Mouse (Mus musculus): ENCODE measurements around the gene Prpf3. TPM values are rescaled to one million over a fixed set of nuclear protein-coding genes. Genes with fewer than 3 reads are reported as not detected.

Prpf3 gene
- total and polyA plus RNA-seq, 3 experiments = 126 to 277 (median 199) TPM

DNA sequence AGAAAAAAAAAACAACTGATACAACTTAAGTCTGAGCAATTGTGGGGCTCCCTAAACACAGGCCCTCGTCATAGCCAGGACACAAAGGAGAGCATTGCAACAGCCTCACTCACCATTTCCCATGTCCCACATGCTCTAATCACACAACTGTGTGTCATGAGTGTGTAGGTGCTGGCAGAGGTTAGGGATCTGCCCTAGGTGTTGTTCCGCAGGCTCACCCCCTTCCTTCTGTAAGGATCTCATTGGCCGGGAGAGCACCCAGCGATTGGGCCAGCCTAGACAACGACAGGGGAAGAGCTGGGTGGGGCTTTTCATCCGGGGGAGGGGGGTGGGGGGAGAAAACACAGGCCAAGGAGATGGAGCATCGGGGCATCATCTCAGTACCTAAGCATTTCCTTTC, 7.9 kb upstream of the Prpf3 start:
- Histone ChIP-seq H3K4me3 (ENCODE audit: control insufficient read depth in 1 of 2, insufficient read depth in 1 of 2, low read depth in 2 of 2, low read length in 2 of 2) (no peak overlapping the region), H3K9me3 (replicated peaks; ENCODE audit: insufficient read depth, low read length) (no peaks in the 10 kb centered on the region), H3K27ac (ENCODE audit: control insufficient read depth, low read depth, low read length) (no peak overlapping the region), H3K79me2 (ENCODE audit: control insufficient read depth, insufficient read depth, low read length, poor library complexity) (no peaks in the 10 kb centered on the region), H3K4me1 (ENCODE audit: control insufficient read depth in 1 of 2, insufficient read depth in 2 of 2, low read length in 2 of 2) (no peaks in the 10 kb centered on the region), H3K27me3 (ENCODE audit: control insufficient read depth in 1 of 2, insufficient read depth in 2 of 2, low read length in 2 of 2) (no peaks in the 10 kb centered on the region), H3K36me3 (ENCODE audit: control insufficient read depth in 1 of 2, insufficient read depth in 2 of 2, low read length in 2 of 2) (peaks cover 0 to 3% of the 10 kb centered on the region in 2 experiments; a peak in 2 of 4 replicates), H3K9ac (ENCODE audit: control insufficient read depth, low read depth, low read length, poor library complexity, severe bottlenecking) (no peak overlapping the region)
- TF ChIP-seq KAT2A (conservative IDR thresholded peaks at IDR 0.05; ENCODE audit: low read depth, low read length) (no peak), MAZ (IDR thresholded peaks at IDR 0.05; ENCODE audit: low read depth, low read length) (no peak), CHD2 (IDR thresholded peaks at IDR 0.05; ENCODE audit: low read length) (no peak), ELF1 (IDR thresholded peaks at IDR 0.05; ENCODE audit: low read depth, low read length) (no peak), NRF1 (IDR thresholded peaks at IDR 0.05; ENCODE audit: insufficient read depth, low read depth, low read length, poor library complexity, severe bottlenecking) (no peak), POLR2AphosphoS5 (IDR thresholded peaks at IDR 0.05; ENCODE audit: borderline replicate concordance, low read depth, low read length) (no peak), MAX (IDR thresholded peaks at IDR 0.05; ENCODE audit: low read length) (no peak), EP300 (IDR thresholded peaks at IDR 0.05; ENCODE audit: low read depth in 1 of 2, low read length in 2 of 2) (no peak), SMC3 (IDR thresholded peaks at IDR 0.05; ENCODE audit: low read depth, low read length) (no peak), CHD1 (IDR thresholded peaks at IDR 0.05; ENCODE audit: low read depth, low read length) (no peak), HCFC1 (IDR thresholded peaks at IDR 0.05; ENCODE audit: low read depth, low read length) (no peak)
- no peak for DNase-seq (ENCODE audit: low read depth, low spot score)

GRCm38 (mm10) chr3:95861796-95862195, 6.1 kb upstream of the Prpf3 start:
- H3K4me1 ChIP-seq (ENCODE audit: control insufficient read depth in 1 of 2, insufficient read depth in 2 of 2, low read length in 2 of 2) = no peaks in the 10 kb centered on the region
- no peak overlapping the region for H3K27ac ChIP-seq (ENCODE audit: control insufficient read depth, low read depth, low read length)
- H3K4me3 ChIP-seq (ENCODE audit: control insufficient read depth in 1 of 2, insufficient read depth in 1 of 2, low read depth in 2 of 2, low read length in 2 of 2) = no peak overlapping the region
- H3K36me3 ChIP-seq (ENCODE audit: control insufficient read depth in 1 of 2, insufficient read depth in 2 of 2, low read length in 2 of 2) = peaks cover 0 to 2% of the 10 kb centered on the region in 2 experiments; a peak in 2 of 4 replicates
- H3K9ac ChIP-seq (ENCODE audit: control insufficient read depth, low read depth, low read length, poor library complexity, severe bottlenecking) = no peak overlapping the region
- H3K79me2 ChIP-seq (ENCODE audit: control insufficient read depth, insufficient read depth, low read length, poor library complexity) = no peaks in the 10 kb centered on the region
- peak; percentile 97 for DNase-seq (ENCODE audit: low read depth, low spot score)
- no peaks in the 10 kb centered on the region for H3K27me3 ChIP-seq (ENCODE audit: control insufficient read depth in 1 of 2, insufficient read depth in 2 of 2, low read length in 2 of 2)
- H3K9me3 ChIP-seq (replicated peaks; ENCODE audit: insufficient read depth, low read length) = no peaks in the 10 kb centered on the region
- TF ChIP-seq TBP (IDR thresholded peaks at IDR 0.05; ENCODE audit: low read depth, low read length) (peak; percentile 43; the same call in 1 of the 2 replicates), ZMIZ1 (IDR thresholded peaks at IDR 0.05; ENCODE audit: low read depth, low read length) (no peak), CTCF (IDR thresholded peaks at IDR 0.05 in 2 of 3, conservative IDR thresholded peaks at IDR 0.05 in 1 of 3; ENCODE audit: control insufficient read depth in 1 of 3, insufficient read depth in 1 of 3, low read depth in 2 of 3, low read length in 3 of 3, poor library complexity in 1 of 3, severe bottlenecking in 1 of 3) (peak in 2 of 3 experiments; percentile 72 to 98; a peak in 4 of 6 replicates)

DNA sequence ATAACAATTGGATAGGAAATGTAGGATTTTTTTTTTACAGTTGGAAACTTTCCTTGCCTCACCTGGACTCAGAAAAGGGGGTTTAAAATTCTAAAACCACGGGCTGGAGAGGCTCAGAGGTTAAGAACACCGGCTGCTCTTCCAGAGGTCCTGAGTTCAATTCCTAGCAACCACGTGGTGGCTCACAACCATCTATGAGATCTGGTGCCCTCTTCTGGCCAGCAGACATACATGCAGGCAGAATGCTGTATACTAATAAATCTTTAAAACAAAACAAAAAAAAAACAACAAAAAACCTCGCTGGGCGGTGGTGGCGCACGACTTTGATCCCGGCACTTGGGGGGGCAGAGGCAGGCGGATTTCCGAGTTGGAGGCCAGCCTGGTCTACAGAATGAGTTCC, 5.5 kb upstream of the Prpf3 start:
- H3K27ac ChIP-seq (ENCODE audit: control insufficient read depth, low read depth, low read length) = no peak overlapping the region
- TF ChIP-seq CTCF (IDR thresholded peaks at IDR 0.05 in 2 of 3, conservative IDR thresholded peaks at IDR 0.05 in 1 of 3; ENCODE audit: control insufficient read depth in 1 of 3, insufficient read depth in 1 of 3, low read depth in 2 of 3, low read length in 3 of 3, poor library complexity in 1 of 3, severe bottlenecking in 1 of 3) (peak in 2 of 3 experiments; percentile 63 to 65; a peak in 4 of 6 replicates), ELF1 (IDR thresholded peaks at IDR 0.05; ENCODE audit: low read depth, low read length) (no peak)

More for the DNA sequence above, 5.5 kb upstream of the Prpf3 start:
- no peaks in the 10 kb centered on the region; the same call in 1 of the 2 replicates for H3K79me2 ChIP-seq (ENCODE audit: control insufficient read depth, insufficient read depth, low read length, poor library complexity)
- H3K9me3 ChIP-seq (replicated peaks; ENCODE audit: insufficient read depth, low read length) = no peaks in the 10 kb centered on the region
- no peak overlapping the region for H3K9ac ChIP-seq (ENCODE audit: control insufficient read depth, low read depth, low read length, poor library complexity, severe bottlenecking)
- H3K36me3 ChIP-seq (ENCODE audit: control insufficient read depth in 1 of 2, insufficient read depth in 2 of 2, low read length in 2 of 2) = peaks cover 0 to 3% of the 10 kb centered on the region in 2 experiments; a peak in 2 of 4 replicates
- H3K4me3 ChIP-seq (ENCODE audit: control insufficient read depth in 1 of 2, insufficient read depth in 1 of 2, low read depth in 2 of 2, low read length in 2 of 2) = no peak overlapping the region
- no peaks in the 10 kb centered on the region for H3K4me1 ChIP-seq (ENCODE audit: control insufficient read depth in 1 of 2, insufficient read depth in 2 of 2, low read length in 2 of 2)
- no peaks in the 10 kb centered on the region for H3K27me3 ChIP-seq (ENCODE audit: control insufficient read depth in 1 of 2, insufficient read depth in 2 of 2, low read length in 2 of 2)
- peak; percentile 86 for DNase-seq (ENCODE audit: low read depth, low spot score)
